In the genomic region with DNA sequence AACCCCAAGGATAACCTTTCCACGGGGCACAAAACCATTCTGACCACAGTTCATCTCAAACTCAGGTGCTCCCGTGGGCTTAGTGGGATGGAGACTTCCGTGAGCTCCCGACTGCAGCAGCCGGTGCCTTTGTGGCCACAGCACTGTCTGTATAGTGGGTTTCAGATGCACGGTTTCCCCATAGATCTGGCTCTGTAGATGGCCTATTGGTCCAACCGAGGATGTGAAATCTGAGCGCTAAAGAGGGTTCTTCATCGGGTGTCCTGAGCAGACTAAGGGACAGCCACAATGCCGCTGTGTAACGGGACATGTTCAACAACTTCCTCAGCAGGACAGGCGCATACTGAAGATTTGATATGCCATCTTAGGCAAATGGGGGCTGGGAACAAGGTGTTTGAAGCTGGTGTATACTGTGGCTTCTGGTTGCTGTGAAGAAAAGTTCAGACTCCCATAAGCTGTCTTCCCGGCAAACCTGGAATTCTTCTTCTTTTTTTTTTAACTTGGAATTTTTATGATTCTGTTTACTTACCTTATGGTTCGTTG, we compare ENCODE assay signal across 8 mouse cellular contexts. TPM values are rescaled to one million over a fixed set of nuclear protein-coding genes. Genes with fewer than 3 reads are reported as not detected.
DNase-seq lines count a peak whose midpoint lies in the region; ATAC-seq lines count a peak whose summit lies in the region.

No protein-coding gene starts in this region.

- peak overlapping the region; percentile 87 for H3K9ac ChIP-seq in heart, embryonic 13.5 days
- H3K9ac ChIP-seq in hindbrain, embryonic 12.5 days, result peak overlapping the region; percentile 69
- H3K9ac ChIP-seq in midbrain, embryonic 15.5 days, result peak overlapping the region; percentile 63

- WGBS in heart, embryonic 13.5 days, result 37% methylated on average over 14 of the region's 14 CpGs
- WGBS in hindbrain, embryonic 12.5 days, result 43% methylated on average over 14 of the region's 14 CpGs
- WGBS in midbrain, embryonic 15.5 days, result 31% methylated on average over 14 of the region's 14 CpGs

- no peak for DNase-seq in heart, postnatal 14 days
- peak; percentile 21 for DNase-seq in MEL-GATA-1-ER (ENCODE audit: extremely low read depth, low read depth)
- no peak for DNase-seq in adrenal gland, adult 8-10 months
- DNase-seq in lung, adult 18-20 months, result no peak
- DNase-seq in adrenal gland, postnatal 10 days, result no peak

- H3K36me3 ChIP-seq in heart, embryonic 13.5 days, result no peaks in the 10 kb centered on the region
- no peaks in the 10 kb centered on the region for H3K36me3 ChIP-seq in hindbrain, embryonic 12.5 days
- H3K36me3 ChIP-seq in midbrain, embryonic 15.5 days (replicated peaks), result no peaks in the 10 kb centered on the region

- peaks cover 16% of the 10 kb centered on the region for H3K27me3 ChIP-seq in heart, embryonic 13.5 days (replicated peaks)
- H3K27me3 ChIP-seq in hindbrain, embryonic 12.5 days, result no peaks in the 10 kb centered on the region
- no peaks in the 10 kb centered on the region for H3K27me3 ChIP-seq in midbrain, embryonic 15.5 days (replicated peaks)

- peak overlapping the region; percentile 86 for H3K4me2 ChIP-seq in heart, embryonic 13.5 days
- peak overlapping the region; percentile 72 for H3K4me2 ChIP-seq in hindbrain, embryonic 12.5 days (replicated peaks)
- H3K4me2 ChIP-seq in midbrain, embryonic 15.5 days, result peak overlapping the region; percentile 74

- H3K4me3 ChIP-seq in heart, embryonic 13.5 days, result peak overlapping the region; percentile 61
- H3K4me3 ChIP-seq in hindbrain, embryonic 12.5 days, result peak overlapping the region; percentile 38
- H3K4me3 ChIP-seq in midbrain, embryonic 15.5 days, result peak overlapping the region; percentile 49

- H3K27ac ChIP-seq in heart, embryonic 13.5 days (replicated peaks), result peak overlapping the region; percentile 67; the same call in 1 of the 2 replicates
- peak overlapping the region; percentile 82; the same call in 1 of the 2 replicates for H3K27ac ChIP-seq in hindbrain, embryonic 12.5 days
- peak overlapping the region; percentile 79 for H3K27ac ChIP-seq in midbrain, embryonic 15.5 days

- no peak for ATAC-seq in heart, embryonic 13.5 days (ENCODE audit: extremely low read depth, insufficient number of reproducible peaks, low FRiP score, low TSS enrichment)
- no peak for ATAC-seq in hindbrain, embryonic 12.5 days (ENCODE audit: low FRiP score)
- no peak for ATAC-seq in midbrain, embryonic 15.5 days (replicated peaks)

- peaks cover 23% of the 10 kb centered on the region for H3K4me1 ChIP-seq in heart, embryonic 13.5 days
- H3K4me1 ChIP-seq in hindbrain, embryonic 12.5 days, result peaks cover 17% of the 10 kb centered on the region
- peaks cover 23% of the 10 kb centered on the region for H3K4me1 ChIP-seq in midbrain, embryonic 15.5 days

- H3K9me3 ChIP-seq in heart, embryonic 13.5 days, result no peaks in the 10 kb centered on the region
- no peaks in the 10 kb centered on the region for H3K9me3 ChIP-seq in hindbrain, embryonic 12.5 days (replicated peaks)
- H3K9me3 ChIP-seq in midbrain, embryonic 15.5 days, result no peaks in the 10 kb centered on the region

- intact Hi-C loops in heart, postnatal 14 days (cut with DNase I), result loop anchor here (5.0 kb wide), 3 partner anchors 96 to 351 kb away; partner anchors contain the start of genes Akt2 and Ltbp4

RNA-seq across cellular contexts. Expression of gene Zfp607b, which starts 0.8 kb away (rescaled TPM):
- polyA plus RNA-seq in heart, embryonic 13.5 days (2015; fragmentation: Nextera tagmentation; extraction: Ambion mirVana), result 1.5 and 2.9 TPM in 2 replicates
- total RNA-seq in heart, postnatal 14 days (2021), result 1 to 10 TPM in 1 of 2 experiments, under 1 TPM in 1; 0.84 to 1.3 TPM
- 6.9 and 8.7 TPM in 2 replicates for polyA plus RNA-seq in hindbrain, embryonic 12.5 days (2016; fragmentation: Nextera tagmentation; extraction: Ambion mirVana)
- polyA plus RNA-seq in midbrain, embryonic 15.5 days (2015; fragmentation: Nextera tagmentation; extraction: Ambion mirVana), result 17.0 and 18.3 TPM in 2 replicates
- 1 to 10 TPM; 2.0 to 4.9 (median 2.9) TPM for total RNA-seq in adrenal gland, adult 8-10 months (2022)
- 1 to 10 TPM; 1.3 to 1.8 TPM for total RNA-seq in adrenal gland, postnatal 10 days (2021)

RNA-seq across cellular contexts. Expression of gene Map3k10, which starts 13.9 kb away (rescaled TPM):
- 3.7 and 4.6 TPM in 2 replicates for polyA plus RNA-seq in heart, embryonic 13.5 days (2015; fragmentation: Nextera tagmentation; extraction: Ambion mirVana)
- 10 to 100 TPM; 17.0 to 22.4 TPM for total RNA-seq in heart, postnatal 14 days (2021)
- 18.8 and 19.8 TPM in 2 replicates for polyA plus RNA-seq in hindbrain, embryonic 12.5 days (2016; fragmentation: Nextera tagmentation; extraction: Ambion mirVana)
- 17.2 and 19.9 TPM in 2 replicates for polyA plus RNA-seq in midbrain, embryonic 15.5 days (2015; fragmentation: Nextera tagmentation; extraction: Ambion mirVana)
- 10 to 100 TPM; 28.7 to 36.3 (median 34.4) TPM for total RNA-seq in adrenal gland, adult 8-10 months (2022)
- total RNA-seq in adrenal gland, postnatal 10 days (2021), result 10 to 100 TPM; 25.9 to 26.6 TPM

RNA-seq across cellular contexts. Expression of gene Ttc9b, which starts 34.6 kb away (rescaled TPM):
- polyA plus RNA-seq in heart, embryonic 13.5 days (2015; fragmentation: Nextera tagmentation; extraction: Ambion mirVana), result 0.25 TPM in 1 of 2 replicates, not detected in the other
- not detected for total RNA-seq in heart, postnatal 14 days (2021)
- polyA plus RNA-seq in hindbrain, embryonic 12.5 days (2016; fragmentation: Nextera tagmentation; extraction: Ambion mirVana), result 19.7 and 20.4 TPM in 2 replicates
- polyA plus RNA-seq in midbrain, embryonic 15.5 days (2015; fragmentation: Nextera tagmentation; extraction: Ambion mirVana), result 71.9 and 74.4 TPM in 2 replicates
- not detected for total RNA-seq in adrenal gland, adult 8-10 months (2022)
- total RNA-seq in adrenal gland, postnatal 10 days (2021), result under 1 TPM; 0.51 to 0.88 TPM

RNA-seq across cellular contexts. Expression of gene Zfp60, which starts 42.9 kb away (rescaled TPM):
- 19.5 and 20.1 TPM in 2 replicates for polyA plus RNA-seq in heart, embryonic 13.5 days (2015; fragmentation: Nextera tagmentation; extraction: Ambion mirVana)
- 10 to 100 TPM in 1 of 2 experiments, 1 to 10 TPM in 1; 9.0 to 10.6 TPM for total RNA-seq in heart, postnatal 14 days (2021)
- 101 and 107 TPM in 2 replicates for polyA plus RNA-seq in hindbrain, embryonic 12.5 days (2016; fragmentation: Nextera tagmentation; extraction: Ambion mirVana)
- polyA plus RNA-seq in midbrain, embryonic 15.5 days (2015; fragmentation: Nextera tagmentation; extraction: Ambion mirVana), result 125 and 128 TPM in 2 replicates
- 10 to 100 TPM; 15.6 to 25.6 (median 19.2) TPM for total RNA-seq in adrenal gland, adult 8-10 months (2022)
- 10 to 100 TPM in 1 of 2 experiments, 1 to 10 TPM in 1; 9.9 to 16.0 TPM for total RNA-seq in adrenal gland, postnatal 10 days (2021)
